ENCODE assay signal across 19 mouse cellular contexts in the genomic region with DNA sequence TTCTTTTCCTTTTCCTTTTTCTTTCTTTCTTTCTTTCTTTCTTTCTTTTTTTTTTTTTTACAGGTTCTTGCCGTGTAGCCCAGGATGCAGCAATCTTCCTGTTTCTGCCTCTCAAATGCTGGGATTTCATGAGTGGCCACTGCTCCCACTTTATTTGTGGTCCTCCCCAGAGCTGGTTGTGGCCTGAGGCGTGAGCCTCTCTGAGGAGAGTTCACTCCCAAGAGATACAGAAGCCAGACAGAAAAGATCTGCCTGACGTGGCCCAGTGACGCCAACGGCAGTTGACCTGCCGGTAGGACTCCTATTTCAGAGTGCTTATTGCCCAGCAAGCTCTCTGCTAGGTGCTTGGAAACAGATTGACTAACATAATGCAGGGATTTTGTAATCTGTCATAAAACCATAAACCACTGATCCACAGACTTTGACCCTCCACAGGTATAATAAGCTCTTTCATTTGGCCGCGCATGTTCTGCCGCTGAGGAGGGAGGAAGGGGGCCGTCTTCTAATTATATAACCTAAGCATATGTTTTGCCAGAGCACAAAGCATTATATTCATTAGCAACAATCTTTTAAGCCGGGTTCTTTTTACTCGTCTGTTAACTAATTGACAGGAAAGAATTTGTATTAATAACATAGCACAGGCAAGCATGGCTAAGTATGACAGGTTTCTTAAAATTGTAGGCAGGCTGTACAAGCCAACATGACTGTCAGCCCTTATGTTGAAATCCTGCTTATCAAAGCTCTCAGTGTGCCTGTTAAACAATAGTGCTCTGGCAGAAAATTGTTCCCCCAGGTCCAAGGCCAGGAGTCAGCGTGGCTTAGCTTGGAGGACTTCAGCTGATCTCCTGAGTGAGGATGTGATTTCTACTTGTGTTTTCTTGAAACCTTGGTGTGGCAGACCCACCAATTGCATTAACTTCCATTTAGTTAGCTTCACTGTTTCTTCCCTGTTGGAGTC. TPM values are rescaled to one million over a fixed set of nuclear protein-coding genes. Genes with fewer than 3 reads are reported as not detected.
DNase-seq lines count a peak whose midpoint lies in the region; ATAC-seq and TF ChIP-seq lines count a peak whose summit lies in the region.
"Had no signal": no experiment of that assay in that cellular context is flagged by ENCODE, and none has a peak within 500 bp of the region (broad histone marks: within the 10 kb centered on the region; RNA-seq: fewer than 3 reads in every experiment).

No protein-coding gene starts in this region.

- TF ChIP-seq POLR2A in brain, embryonic 14.5 days (IDR thresholded peaks at IDR 0.05; ENCODE audit: borderline replicate concordance, extremely low read depth, insufficient read depth, insufficient read length, poor library complexity, severe bottlenecking) = no peak

- H3K36me3 ChIP-seq in intestine, postnatal 0 days (ENCODE audit: control insufficient read depth, insufficient read depth) = no peaks in the 10 kb centered on the region
- H3K36me3 ChIP-seq in kidney, embryonic 16.5 days (ENCODE audit: insufficient read depth, low read length) = no peaks in the 10 kb centered on the region
- H3K36me3 ChIP-seq: heart, embryonic 12.5 days; midbrain, embryonic 13.5 days; neural tube, embryonic 13.5 days had no signal

- H3K27me3 ChIP-seq in intestine, postnatal 0 days (replicated peaks; ENCODE audit: control insufficient read depth, insufficient read depth, low read length) = no peaks in the 10 kb centered on the region
- no peaks in the 10 kb centered on the region for H3K27me3 ChIP-seq in kidney, embryonic 16.5 days (ENCODE audit: insufficient read depth, low read length)
- H3K27me3 ChIP-seq: midbrain, embryonic 13.5 days had no signal

- peak overlapping the region; percentile 24; the same call in 1 of the 2 replicates for H3K4me2 ChIP-seq in intestine, postnatal 0 days (replicated peaks; ENCODE audit: low read depth)
- H3K4me2 ChIP-seq in kidney, embryonic 16.5 days (replicated peaks; ENCODE audit: low read depth, low read length) = no peak overlapping the region
- H3K4me2 ChIP-seq: heart, embryonic 12.5 days; hindbrain, embryonic 14.5 days; midbrain, embryonic 13.5 days; neural tube, embryonic 13.5 days had no signal

- no peak for TF ChIP-seq CTCF in brain, embryonic 14.5 days (IDR thresholded peaks at IDR 0.05; ENCODE audit: borderline replicate concordance, extremely low read depth, insufficient read depth, insufficient read length)
- TF ChIP-seq CTCF in intestine, postnatal 0 days (IDR thresholded peaks at IDR 0.05; ENCODE audit: low read depth) = no peak

- H3K9me3 ChIP-seq in intestine, postnatal 0 days (ENCODE audit: control insufficient read depth) = no peaks in the 10 kb centered on the region
- H3K9me3 ChIP-seq in kidney, embryonic 16.5 days (ENCODE audit: low read length) = no peaks in the 10 kb centered on the region
- H3K9me3 ChIP-seq: heart, embryonic 12.5 days; midbrain, embryonic 13.5 days; neural tube, embryonic 13.5 days had no signal

- peak; percentile 96 for ATAC-seq in intestine, postnatal 0 days
- ATAC-seq in kidney, embryonic 16.5 days (ENCODE audit: low FRiP score, low TSS enrichment) = no peak
- ATAC-seq: midbrain, embryonic 13.5 days had no signal

- no peak overlapping the region for H3K9ac ChIP-seq in intestine, postnatal 0 days (ENCODE audit: low read depth, low read length)
- no peak overlapping the region for H3K9ac ChIP-seq in kidney, embryonic 16.5 days (replicated peaks; ENCODE audit: low read length)
- H3K9ac ChIP-seq: heart, embryonic 12.5 days; hindbrain, embryonic 14.5 days; liver, embryonic 14.5 days; midbrain, embryonic 13.5 days; neural tube, embryonic 13.5 days had no signal

- peak overlapping the region; percentile 90 for H3K27ac ChIP-seq in intestine, postnatal 0 days (ENCODE audit: low read depth, low read length)
- H3K27ac ChIP-seq in kidney, embryonic 16.5 days (ENCODE audit: low read length) = no peak overlapping the region
- H3K27ac ChIP-seq: gastrocnemius, adult 2 months; hindbrain, embryonic 14.5 days; kidney, postnatal 0 days; liver, embryonic 14.5 days; midbrain, embryonic 13.5 days; neural tube, embryonic 13.5 days had no signal

- 31% methylated on average over 13 of the region's 13 CpGs for WGBS in intestine, postnatal 0 days
- 59% methylated on average over 13 of the region's 13 CpGs for WGBS in kidney, embryonic 16.5 days

- peak; percentile 0 for DNase-seq in layer of hippocampus, adult 9-10 months (ENCODE audit: low spot score)
- DNase-seq in layer of hippocampus, postnatal 25 days (ENCODE audit: extremely low spot score in 1 of 2, low spot score in 1 of 2) = no peak
- peak; percentile 39 for DNase-seq in brain, embryonic 14.5 days (ENCODE audit: low read depth)
- DNase-seq in fat pad, adult 2 months (ENCODE audit: extremely low read depth, low read depth, low spot score) = peak; percentile 86
- no peak for DNase-seq in heart, adult 11 months
- DNase-seq: cerebellum, adult 9-11 months; gastrocnemius, adult 2 months; heart, postnatal 14 days; kidney, adult 11 months; right cerebral cortex, postnatal 25 days; thymus, postnatal 14 days had no signal

- H3K4me1 ChIP-seq in intestine, postnatal 0 days (replicated peaks; ENCODE audit: control insufficient read depth, insufficient read depth, low read length) = no peaks in the 10 kb centered on the region; the same call in 1 of the 2 replicates
- no peaks in the 10 kb centered on the region for H3K4me1 ChIP-seq in kidney, embryonic 16.5 days (ENCODE audit: insufficient read depth, low read length)
- H3K4me1 ChIP-seq: heart, embryonic 12.5 days; midbrain, embryonic 13.5 days had no signal

- no peak overlapping the region for H3K4me3 ChIP-seq in intestine, postnatal 0 days (ENCODE audit: low read depth, low read length)
- H3K4me3 ChIP-seq in kidney, embryonic 16.5 days (ENCODE audit: low read length) = no peak overlapping the region
- H3K4me3 ChIP-seq: gastrocnemius, adult 2 months; heart, embryonic 12.5 days; midbrain, embryonic 13.5 days; neural tube, embryonic 13.5 days had no signal

RNA-seq across cellular contexts. Expression of gene Sec63, which starts 37.7 kb away (rescaled TPM):
- 10 to 100 TPM; 44.7 to 50.9 TPM for total RNA-seq in layer of hippocampus, postnatal 25 days (2021)
- 31.9 and 44.3 TPM in 2 replicates for polyA plus RNA-seq in brain, embryonic 14.5 days (2012; rRNA removed)
- 17.2 and 22.3 TPM in 2 replicates for polyA plus RNA-seq in intestine, postnatal 0 days (2015; fragmentation: Nextera tagmentation; extraction: Ambion mirVana)
- polyA plus RNA-seq in kidney, embryonic 16.5 days (2015; fragmentation: Nextera tagmentation; extraction: Ambion mirVana) = 29.1 and 29.9 TPM in 2 replicates

Comparison
In these comparisons a context has a peak if more than half of its experiments do, and no peak if none do; other contexts are left out.
1. DNase-seq: peak in layer of hippocampus, adult 9-10 months (single experiment), brain, embryonic 14.5 days (single experiment) and fat pad, adult 2 months (single experiment); none in layer of hippocampus, postnatal 25 days (0 of 2) and heart, adult 11 months (single experiment).